Mouse (Mus musculus) brain, embryonic 18.5 days (tissue): ENCODE data around the gene Tmem82.

ENCODE experiments used
- DNase-seq: peaks from one replicate; pipeline ENCODE4 v3.0.0-alpha.2; 2012; ENCODE audit warnings: low read depth, low spot score

Gene Tmem82

GRCm38 (mm10) chr4:141618565-141619243 lies at the start of gene Tmem82:
Gene Tmem82, minus strand, starts transcription at chr4:141618633.
- no peak for DNase-seq

DNA sequence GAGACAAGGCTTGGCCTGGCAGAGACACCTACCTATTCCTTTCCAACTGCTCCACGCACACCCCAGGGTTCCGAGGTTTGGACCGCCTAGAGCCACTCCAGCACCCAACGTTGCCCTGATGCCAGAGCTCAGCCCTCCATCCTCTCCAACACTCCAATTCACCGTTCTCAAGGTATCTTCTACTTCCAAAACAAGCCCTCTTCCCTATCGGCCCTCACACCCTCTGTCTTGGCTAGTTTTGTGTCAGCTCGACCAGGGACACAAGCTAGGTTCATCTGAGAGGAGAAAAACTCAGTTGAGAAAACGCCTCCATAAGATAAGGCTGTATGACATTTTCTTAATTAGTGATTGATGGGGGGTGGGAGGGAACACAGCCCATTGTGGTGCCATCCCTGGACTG lies 46.4 kb upstream of the Tmem82 start, which contains the start of gene Plekhm2:
TSS of gene Plekhm2 (minus strand) at position 101 of the 400 bp plus-strand sequence.
- no peak for DNase-seq

DNA sequence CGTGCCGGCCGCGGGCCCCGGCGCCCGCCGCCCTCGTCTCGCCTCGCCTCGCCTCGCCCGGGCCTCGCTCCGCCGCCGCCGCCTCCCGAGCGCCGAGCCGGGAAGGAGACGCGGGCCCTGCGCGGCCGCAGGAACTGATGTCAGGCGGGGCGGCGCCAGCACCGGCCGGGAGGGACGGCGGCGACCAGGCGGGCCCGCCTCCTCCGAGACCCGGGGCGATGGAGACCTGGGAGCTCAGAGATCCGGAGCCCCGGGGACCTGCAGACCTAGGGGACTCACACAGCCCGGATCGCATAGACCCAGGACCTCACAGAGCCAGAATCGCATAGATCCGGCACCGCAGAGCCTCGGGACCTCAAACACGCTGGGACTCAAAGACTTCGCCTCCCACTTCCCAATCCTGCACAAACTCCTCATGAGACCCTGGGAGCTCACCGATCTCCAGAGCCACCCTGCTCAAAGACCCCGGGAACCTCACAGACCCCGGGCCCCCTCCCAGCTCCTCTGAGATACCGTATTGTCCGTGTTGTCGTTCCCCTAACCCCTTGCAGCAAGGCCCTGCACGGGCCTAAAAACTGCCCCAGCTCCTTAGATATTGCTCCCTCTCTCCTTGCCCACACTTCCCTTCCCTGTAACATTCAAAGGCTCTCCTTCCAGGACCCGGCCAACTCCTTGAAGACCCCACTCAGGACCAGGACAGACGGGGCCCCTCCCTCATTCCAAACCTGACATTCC lies 45.7 kb upstream of the Tmem82 start:
- DNase-seq, result peak; percentile 22

- DNase-seq, result no peak
Measured at GRCm38 (mm10) chr4:141663122-141663931, 44.9 kb upstream of the Tmem82 start.

- DNase-seq, result no peak
Measured at GRCm38 (mm10) chr4:141660884-141661283, 42.5 kb upstream of the Tmem82 start.

GRCm38 (mm10) chr4:141659739-141660138 lies 41.3 kb upstream of the Tmem82 start:
- no peak for DNase-seq

DNA sequence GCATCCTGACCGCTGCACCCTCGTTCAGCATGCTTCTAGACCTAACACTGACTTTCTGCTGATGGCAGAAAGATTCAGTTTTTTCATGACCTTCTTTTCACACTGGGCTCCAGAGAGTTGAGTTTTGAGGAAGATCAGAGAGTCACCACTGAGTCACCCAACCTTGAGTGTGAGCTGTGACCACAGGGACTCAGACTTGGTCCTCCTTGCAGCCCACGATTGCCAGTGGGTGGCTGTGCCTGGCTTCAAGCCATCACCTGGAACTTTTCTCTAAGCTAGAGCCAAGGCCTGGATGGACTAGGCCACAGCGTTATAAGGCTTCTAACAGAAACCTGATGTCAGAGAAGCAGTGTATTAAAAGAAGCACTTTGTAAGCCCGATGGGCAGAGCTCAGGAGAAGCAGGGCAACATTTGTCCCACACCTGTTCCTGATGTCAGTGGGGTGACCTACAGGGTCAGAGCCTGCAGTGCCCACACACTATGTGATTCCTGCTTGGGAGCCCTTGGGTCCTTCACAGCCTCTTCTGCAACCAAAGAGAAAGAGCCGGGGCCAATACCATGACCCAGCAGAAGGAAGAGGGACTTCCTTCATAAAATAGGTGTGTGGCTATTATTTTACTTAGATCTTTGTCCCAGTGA lies 40.5 kb upstream of the Tmem82 start:
- DNase-seq, result no peak

- no peak for DNase-seq
Measured at GRCm38 (mm10) chr4:141656932-141657331, 38.5 kb upstream of the Tmem82 start.

DNA sequence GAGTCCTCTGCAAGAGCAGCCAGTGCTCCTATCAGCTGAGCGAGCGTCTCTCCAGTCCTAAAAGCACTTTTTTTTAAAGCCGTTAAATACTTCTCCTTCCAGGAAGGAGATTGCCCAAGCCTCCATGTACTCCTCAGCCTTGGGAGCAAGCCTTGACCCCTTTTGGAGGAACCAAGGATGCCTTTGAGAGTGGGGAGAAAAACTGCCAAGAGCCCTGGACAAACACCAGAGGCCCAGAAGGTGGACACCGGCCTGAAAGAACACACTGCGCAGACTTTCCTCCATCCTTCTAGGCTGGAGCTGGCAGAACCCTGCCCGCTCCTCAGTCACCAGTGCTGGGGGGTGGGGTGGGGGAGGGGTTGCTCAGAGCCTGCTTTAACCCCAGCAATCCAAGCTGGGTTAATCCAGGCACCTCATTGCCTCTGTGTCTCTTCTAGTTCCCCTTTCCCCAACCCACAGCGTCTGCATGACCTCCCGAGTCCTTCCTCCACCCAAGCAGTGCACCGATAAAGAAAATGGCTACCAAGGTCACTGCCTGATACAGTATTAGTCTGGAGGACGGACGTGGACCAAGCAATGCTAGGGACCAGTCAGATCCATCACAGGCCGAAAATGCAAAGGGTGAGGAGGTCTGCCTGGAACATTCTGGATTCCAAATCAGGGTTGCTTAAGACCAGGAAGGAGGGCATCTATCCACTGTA lies 37.6 kb upstream of the Tmem82 start:
- DNase-seq, result no peak

GRCm38 (mm10) chr4:141654509-141654908 lies 36.1 kb upstream of the Tmem82 start:
- no peak for DNase-seq

DNA sequence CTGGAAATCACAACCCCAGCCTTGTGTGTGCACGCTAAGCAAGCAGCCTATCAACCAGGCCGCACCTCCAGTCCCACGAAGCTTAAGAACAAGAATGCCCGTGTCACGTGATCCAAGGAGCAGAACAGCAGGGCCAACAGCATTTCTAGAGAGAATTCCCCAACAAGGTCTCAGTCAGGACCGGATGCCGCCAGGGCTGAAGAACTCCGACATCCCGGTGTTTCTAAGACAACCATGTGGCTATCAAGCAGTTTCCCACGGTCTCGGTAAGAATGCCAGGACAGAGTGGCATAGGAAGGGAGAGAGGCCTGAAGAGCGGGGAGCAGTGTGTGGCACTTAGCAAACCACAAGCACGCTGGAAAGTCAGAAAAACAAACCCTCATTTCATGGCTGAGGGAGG lies 35.4 kb upstream of the Tmem82 start:
- DNase-seq, result no peak

DNA sequence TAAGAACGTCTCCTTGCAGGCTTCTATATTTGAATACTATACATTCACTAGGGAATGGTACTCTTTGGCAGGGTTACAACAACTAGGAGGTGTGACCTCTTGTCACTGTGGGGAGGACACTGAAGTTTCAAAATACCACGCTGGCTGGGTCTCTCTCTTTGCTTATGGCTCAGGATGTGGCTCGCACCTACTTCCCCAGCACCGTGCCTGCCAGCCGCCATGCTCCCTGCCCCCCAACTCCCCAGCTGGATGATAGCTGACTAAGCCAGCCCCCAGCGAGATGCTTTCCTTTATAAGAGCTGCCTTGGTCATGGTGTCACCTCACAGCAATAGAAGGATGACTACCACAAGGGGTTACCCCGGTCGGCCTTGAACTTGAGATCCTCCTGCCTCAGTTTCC lies 34.6 kb upstream of the Tmem82 start:
- DNase-seq, result no peak

GRCm38 (mm10) chr4:141651944-141652343 lies 33.5 kb upstream of the Tmem82 start:
- no peak for DNase-seq

DNA sequence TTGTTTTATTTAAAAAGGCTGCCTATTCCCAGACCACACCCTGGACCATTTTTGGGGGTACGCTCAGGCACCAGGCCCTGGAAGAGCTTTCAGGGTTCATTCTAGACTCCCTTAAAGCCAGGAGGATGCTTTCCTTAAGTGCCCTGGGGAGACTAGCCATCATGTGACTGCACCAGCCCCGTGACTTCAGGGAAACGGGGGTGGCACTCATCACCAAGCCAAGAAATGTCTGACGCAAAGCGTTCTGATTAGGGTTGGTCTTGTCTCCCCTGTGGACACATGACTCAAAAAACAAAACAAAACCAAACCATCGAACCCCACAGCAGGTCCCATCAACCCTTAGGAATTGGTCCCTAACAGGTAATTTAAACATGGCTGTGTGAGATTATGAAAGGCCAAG lies 32.9 kb upstream of the Tmem82 start:
- DNase-seq, result no peak

- no peak for DNase-seq
Measured at GRCm38 (mm10) chr4:141649244-141649643, 30.8 kb upstream of the Tmem82 start.

DNA sequence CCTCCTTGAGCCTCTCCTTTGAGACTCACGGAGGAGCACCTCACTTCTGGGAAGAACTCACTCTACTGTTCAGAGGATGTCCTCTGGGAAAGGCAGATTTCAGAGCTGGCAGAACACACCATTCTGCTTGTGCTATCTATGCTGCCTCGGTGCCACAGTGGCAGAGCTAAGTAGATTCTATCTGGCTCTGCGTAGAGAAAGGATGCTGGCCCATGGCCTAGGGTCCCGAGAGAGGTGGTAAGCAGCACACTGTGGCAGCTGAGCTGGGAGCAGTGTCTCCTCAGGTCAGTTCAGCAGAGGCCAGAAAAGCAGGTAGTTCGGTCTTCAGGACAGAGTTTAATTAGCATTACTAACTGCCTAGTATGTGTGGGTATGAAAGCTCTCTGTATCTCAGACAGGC lies 29.8 kb upstream of the Tmem82 start:
- DNase-seq, result no peak

GRCm38 (mm10) chr4:141647187-141647586 lies 28.8 kb upstream of the Tmem82 start:
- no peak for DNase-seq

GRCm38 (mm10) chr4:141645988-141646387 lies 27.6 kb upstream of the Tmem82 start:
- no peak for DNase-seq

GRCm38 (mm10) chr4:141643118-141643855 lies 24.9 kb upstream of the Tmem82 start:
- DNase-seq, result peak; percentile 37
